Mouse (Mus musculus) kidney, postnatal 10 days (tissue): ENCODE measurements around the gene Vax2.

Experiments used
- DNase-seq: peaks from one replicate; pipeline ENCODE4 v3.0.0; 2021; ENCODE audit warnings: mixed read lengths

Vax2 gene

GRCm38 (mm10) chr6:83713271-83714136 is 2.4 kb downstream of the Vax2 start:
- DNase-seq: no peak

- DNase-seq: peak; percentile 28
Observed at GRCm38 (mm10) chr6:83714221-83715123, 3.4 kb downstream of the Vax2 start.

- DNase-seq: no peak
Observed at GRCm38 (mm10) chr6:83715461-83716196, 4.6 kb downstream of the Vax2 start.

- DNase-seq: no peak
Observed at GRCm38 (mm10) chr6:83717026-83717425, 6.0 kb downstream of the Vax2 start.

GRCm38 (mm10) chr6:83722526-83722925 is 11.5 kb downstream of the Vax2 start:
- DNase-seq: no peak

GRCm38 (mm10) chr6:83727178-83727577 is 16.1 kb downstream of the Vax2 start:
- no peak for DNase-seq

GRCm38 (mm10) chr6:83728488-83728887 is 17.4 kb downstream of the Vax2 start:
- DNase-seq: peak; percentile 48

GRCm38 (mm10) chr6:83729350-83729970 is 18.4 kb downstream of the Vax2 start:
- DNase-seq: no peak

GRCm38 (mm10) chr6:83731128-83731527 is 20.1 kb downstream of the Vax2 start:
- DNase-seq: peak; percentile 88

GRCm38 (mm10) chr6:83737311-83737710 is 26.2 kb downstream of the Vax2 start:
- no peak for DNase-seq

GRCm38 (mm10) chr6:83738596-83738995 is 27.5 kb downstream of the Vax2 start:
- no peak for DNase-seq

- DNase-seq: peak; percentile 58
Observed at GRCm38 (mm10) chr6:83742761-83743160, 31.7 kb downstream of the Vax2 start, which contains the start of gene Atp6v1b1. TSS of gene Atp6v1b1 (plus strand) at chr6:83742990.

GRCm38 (mm10) chr6:83743212-83743611 is 32.1 kb downstream of the Vax2 start:
- no peak for DNase-seq

GRCm38 (mm10) chr6:83744126-83744525 is 33.1 kb downstream of the Vax2 start:
- DNase-seq: peak; percentile 65

- DNase-seq: peak; percentile 25
Observed at GRCm38 (mm10) chr6:83744557-83744956, 33.5 kb downstream of the Vax2 start.

GRCm38 (mm10) chr6:83745466-83745865 is 34.4 kb downstream of the Vax2 start:
- no peak for DNase-seq

- no peak for DNase-seq
Observed at GRCm38 (mm10) chr6:83749286-83749685, 38.2 kb downstream of the Vax2 start.

GRCm38 (mm10) chr6:83750171-83750684 is 39.2 kb downstream of the Vax2 start:
- peak; percentile 83 for DNase-seq

- DNase-seq: no peak
Observed at GRCm38 (mm10) chr6:83756051-83756450, 45.0 kb downstream of the Vax2 start.

- no peak for DNase-seq
Observed at GRCm38 (mm10) chr6:83762344-83762743, 51.3 kb downstream of the Vax2 start, which contains the start of gene Ankrd53. TSS of gene Ankrd53 (plus strand) at chr6:83762644.

GRCm38 (mm10) chr6:83762880-83763431 is 51.9 kb downstream of the Vax2 start:
- peak; percentile 64 for DNase-seq

GRCm38 (mm10) chr6:83766982-83767381 is 55.9 kb downstream of the Vax2 start:
- no peak for DNase-seq
